Mouse (Mus musculus): Measurements from ENCODE around the gene Lars2. TPM values are rescaled to one million over a fixed set of nuclear protein-coding genes. Genes with fewer than 3 reads are reported as not detected.
"Not testable (repeated sequence)": the region's sequence is repeated elsewhere in the genome, so short reads cannot be mapped to it uniquely, and the experiment has no call there.

Lars2 gene
- polyA plus RNA-seq, 1 experiment from 2014 or later = 1,217 TPM

DNA sequence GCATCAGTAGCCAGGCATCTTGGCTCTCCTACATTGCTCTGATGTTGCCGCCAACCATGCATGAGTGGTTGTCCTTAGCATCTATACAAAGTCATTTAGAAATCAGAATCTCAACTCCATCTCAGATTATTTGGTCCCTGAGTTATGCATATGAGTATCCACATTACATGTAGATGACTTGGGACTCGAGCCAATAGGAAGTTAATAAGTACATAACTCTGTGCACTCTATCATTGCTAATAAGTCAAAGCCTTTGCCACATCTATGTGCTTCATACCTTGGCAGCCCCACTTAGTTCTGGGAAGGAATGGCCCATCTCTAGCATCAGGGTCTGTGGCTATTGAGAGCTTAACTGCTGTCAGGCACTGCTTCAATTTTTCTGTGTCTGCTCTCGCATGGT lies 23.7 kb upstream of the Lars2 start:
- H3K36me3 ChIP-seq (ENCODE audit: control insufficient read depth, insufficient read depth, low read length) = no peaks in the 10 kb centered on the region
- no peaks in the 10 kb centered on the region for H3K27me3 ChIP-seq (replicated peaks; ENCODE audit: control insufficient read depth, insufficient read depth, low read length)
- H3K9me3 ChIP-seq (ENCODE audit: control insufficient read depth, low read length) = no peaks in the 10 kb centered on the region
- ATAC-seq (replicated peaks; ENCODE audit: low FRiP score) (no peak), DNase-seq (ENCODE audit: low spot score) (no peak)
- no peak overlapping the region for H3K4me3 ChIP-seq (ENCODE audit: low read depth, low read length)
- no peak overlapping the region for H3K4me2 ChIP-seq
- H3K4me1 ChIP-seq (replicated peaks; ENCODE audit: control insufficient read depth, insufficient read depth, low read length) = no peaks in the 10 kb centered on the region
- H3K9ac ChIP-seq (ENCODE audit: low read depth, low read length) = no peak overlapping the region
- 66% methylated on average over 3 of the region's 3 CpGs for WGBS
- H3K27ac ChIP-seq (ENCODE audit: low read depth, low read length) = no peak overlapping the region

DNA sequence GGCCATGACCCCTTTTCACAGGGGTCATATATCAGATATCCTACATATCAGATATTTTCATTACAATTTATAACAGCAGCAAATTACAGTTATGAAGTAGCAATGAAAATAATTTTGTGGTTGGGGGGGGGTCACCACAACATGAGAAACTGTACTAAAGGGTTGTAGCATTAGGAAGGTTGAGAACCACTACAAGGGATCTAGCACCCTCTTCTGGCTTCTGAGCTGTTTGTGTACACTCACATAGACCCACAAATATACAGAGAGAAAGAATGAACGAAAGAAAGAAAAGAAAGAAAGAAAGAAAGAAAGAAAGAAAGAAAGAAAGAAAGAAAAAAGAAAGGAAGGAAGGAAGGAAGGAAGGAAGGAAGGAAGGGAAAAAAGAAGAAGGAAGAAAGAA lies 17.4 kb upstream of the Lars2 start:
- H3K4me2 ChIP-seq; H3K27me3 ChIP-seq (replicated peaks; ENCODE audit: control insufficient read depth, insufficient read depth, low read length); H3K36me3 ChIP-seq (ENCODE audit: control insufficient read depth, insufficient read depth, low read length); H3K27ac ChIP-seq (ENCODE audit: low read depth, low read length); ATAC-seq (replicated peaks; ENCODE audit: low FRiP score); H3K4me1 ChIP-seq (replicated peaks; ENCODE audit: control insufficient read depth, insufficient read depth, low read length); H3K9me3 ChIP-seq (ENCODE audit: control insufficient read depth, low read length); H3K4me3 ChIP-seq (ENCODE audit: low read depth, low read length); DNase-seq (ENCODE audit: low spot score); H3K9ac ChIP-seq (ENCODE audit: low read depth, low read length): not testable (repeated sequence)
- 91% methylated on average over 1 of the region's 1 CpGs for WGBS

DNA sequence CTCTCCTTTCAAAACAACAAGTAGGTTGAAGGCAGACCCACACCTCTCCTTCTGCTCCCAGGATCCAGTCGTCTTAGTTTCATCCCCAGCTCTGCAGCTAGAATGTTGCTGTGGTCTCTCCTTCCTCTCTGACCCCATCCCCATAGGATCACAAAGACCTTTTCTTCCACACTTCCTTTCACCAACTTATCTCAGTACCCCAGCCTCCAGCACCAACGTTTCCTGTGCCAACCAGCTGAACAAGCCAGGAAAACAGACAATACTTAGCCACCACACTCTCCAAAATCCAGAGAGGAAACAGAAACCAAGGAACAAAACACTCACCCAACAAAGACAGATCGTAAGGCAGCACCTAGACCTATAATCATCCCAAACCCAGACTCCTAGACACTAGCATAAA lies 6.7 kb upstream of the Lars2 start:
- no peak overlapping the region for H3K4me2 ChIP-seq
- no peak overlapping the region for H3K27ac ChIP-seq (ENCODE audit: low read depth, low read length)
- ATAC-seq (replicated peaks; ENCODE audit: low FRiP score) (no peak), DNase-seq (ENCODE audit: low spot score) (no peak)
- 50% methylated on average over 3 of the region's 3 CpGs for WGBS
- H3K9ac ChIP-seq (ENCODE audit: low read depth, low read length) = no peak overlapping the region
- no peaks in the 10 kb centered on the region for H3K4me1 ChIP-seq (replicated peaks; ENCODE audit: control insufficient read depth, insufficient read depth, low read length)
- H3K9me3 ChIP-seq (ENCODE audit: control insufficient read depth, low read length) = no peaks in the 10 kb centered on the region
- H3K36me3 ChIP-seq (ENCODE audit: control insufficient read depth, insufficient read depth, low read length) = no peaks in the 10 kb centered on the region
- H3K27me3 ChIP-seq (replicated peaks; ENCODE audit: control insufficient read depth, insufficient read depth, low read length) = no peaks in the 10 kb centered on the region
- H3K4me3 ChIP-seq (ENCODE audit: low read depth, low read length) = no peak overlapping the region

DNA sequence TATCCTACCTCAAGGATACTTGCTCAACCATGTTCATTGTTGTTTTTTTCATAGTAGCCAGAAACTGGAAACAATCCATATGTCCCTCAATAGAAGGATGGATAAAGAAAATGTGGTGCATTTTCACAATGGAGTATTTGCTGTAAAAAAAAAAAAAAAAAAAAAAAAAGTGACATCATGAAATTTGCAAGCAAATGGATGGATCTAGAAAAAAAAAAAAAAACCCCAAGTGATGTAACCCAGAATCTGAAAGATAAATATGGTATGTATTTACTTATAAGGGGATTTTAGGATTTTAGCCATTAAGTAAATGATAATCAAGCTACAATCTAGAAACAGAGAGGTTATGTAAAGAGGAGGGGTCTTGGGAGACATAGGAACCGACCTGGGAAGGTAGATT lies 1.4 kb upstream of the Lars2 start:
- WGBS = 67% methylated on average over 1 of the region's 1 CpGs
- Histone ChIP-seq H3K9ac (ENCODE audit: low read depth, low read length) (no peak overlapping the region), H3K27ac (ENCODE audit: low read depth, low read length) (no peak overlapping the region), H3K36me3 (ENCODE audit: control insufficient read depth, insufficient read depth, low read length) (no peaks in the 10 kb centered on the region), H3K4me1 (replicated peaks; ENCODE audit: control insufficient read depth, insufficient read depth, low read length) (peaks cover 12% of the 10 kb centered on the region), H3K4me3 (ENCODE audit: low read depth, low read length) (no peak overlapping the region), H3K4me2 (no peak overlapping the region), H3K27me3 (replicated peaks; ENCODE audit: control insufficient read depth, insufficient read depth, low read length) (no peaks in the 10 kb centered on the region), H3K9me3 (ENCODE audit: control insufficient read depth, low read length) (no peaks in the 10 kb centered on the region)
- ATAC-seq (replicated peaks; ENCODE audit: low FRiP score) = no peak
- no peak for DNase-seq (ENCODE audit: low spot score)

DNA sequence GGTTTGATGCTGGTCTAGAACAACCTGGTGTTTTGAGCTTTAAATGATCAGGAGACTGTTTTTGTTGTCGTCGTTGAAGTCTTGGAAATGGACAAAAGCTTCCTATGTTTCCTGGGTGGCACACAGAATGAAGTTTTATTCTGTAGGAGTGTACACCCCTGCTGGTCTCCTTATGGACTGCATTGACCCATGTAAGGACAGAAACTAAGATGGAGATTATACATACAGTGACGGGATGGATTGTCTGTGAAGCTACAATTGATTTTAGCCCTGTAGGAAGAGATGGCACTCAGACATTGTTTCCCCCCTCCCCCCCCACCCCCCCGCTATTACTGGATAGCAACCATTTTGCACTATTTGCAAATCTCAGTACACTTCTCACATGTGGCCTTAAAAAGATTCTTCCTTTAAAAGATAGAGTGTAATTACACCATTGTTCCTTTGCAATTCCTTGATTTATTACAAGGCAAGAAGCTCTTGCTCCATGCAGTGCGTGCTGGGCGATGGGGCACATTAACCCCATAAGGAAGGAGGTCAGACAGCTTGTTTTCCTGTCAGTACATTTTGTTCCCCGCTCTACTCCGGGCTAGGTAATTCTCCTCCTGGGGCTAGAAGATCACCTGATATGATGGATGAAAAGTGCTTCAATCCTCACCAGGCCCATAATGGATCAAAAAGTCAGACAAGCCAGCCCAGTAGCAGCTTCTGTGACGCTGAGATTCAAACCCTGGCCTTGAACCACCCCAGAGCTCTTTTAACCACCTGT lies 602 bp upstream of the Lars2 start:
- H3K27me3 ChIP-seq (replicated peaks; ENCODE audit: control insufficient read depth, insufficient read depth, low read length) = no peaks in the 10 kb centered on the region
- no peaks in the 10 kb centered on the region for H3K36me3 ChIP-seq (ENCODE audit: control insufficient read depth, insufficient read depth, low read length)
- peak overlapping the region; percentile 64 for H3K4me3 ChIP-seq (ENCODE audit: low read depth, low read length)
- no peaks in the 10 kb centered on the region for H3K9me3 ChIP-seq (ENCODE audit: control insufficient read depth, low read length)
- DNase-seq (ENCODE audit: low spot score) (no peak), ATAC-seq (replicated peaks; ENCODE audit: low FRiP score) (peak; percentile 46; the same call in 1 of the 2 replicates)
- H3K4me2 ChIP-seq = peak overlapping the region; percentile 77
- H3K27ac ChIP-seq (ENCODE audit: low read depth, low read length) = no peak overlapping the region
- peaks cover 12% of the 10 kb centered on the region for H3K4me1 ChIP-seq (replicated peaks; ENCODE audit: control insufficient read depth, insufficient read depth, low read length)
- WGBS = 35% methylated on average over 9 of the region's 9 CpGs
- peak overlapping the region; percentile 17; the same call in 1 of the 2 replicates for H3K9ac ChIP-seq (ENCODE audit: low read depth, low read length)

DNA sequence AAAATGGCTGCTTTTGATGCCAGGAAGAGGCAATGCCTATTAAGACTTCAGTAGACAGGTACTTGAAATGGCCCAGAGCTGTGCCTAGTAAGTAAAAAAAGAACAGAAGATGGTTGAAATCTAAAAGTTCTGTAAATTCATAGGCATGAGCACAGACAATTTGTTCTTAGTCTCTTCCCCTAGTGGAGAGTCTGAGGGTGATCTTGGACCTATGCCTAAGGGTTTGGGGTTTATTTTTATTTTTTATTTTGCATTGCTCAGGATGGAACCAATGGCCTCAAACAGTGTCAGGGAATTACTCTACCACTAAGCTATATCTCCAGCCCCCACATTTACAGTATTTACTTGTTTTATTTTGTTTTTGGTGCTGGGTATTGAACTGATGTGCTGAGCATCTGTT lies 909 bp downstream of the Lars2 start:
- Histone ChIP-seq H3K36me3 (ENCODE audit: control insufficient read depth, insufficient read depth, low read length) (0 out of 2 replicates have a peak, but pooled peaks cover 4% of the 10 kb centered on the region), H3K27me3 (replicated peaks; ENCODE audit: control insufficient read depth, insufficient read depth, low read length) (no peaks in the 10 kb centered on the region), H3K4me1 (replicated peaks; ENCODE audit: control insufficient read depth, insufficient read depth, low read length) (peaks cover 12% of the 10 kb centered on the region), H3K9ac (ENCODE audit: low read depth, low read length) (peak overlapping the region; percentile 68), H3K27ac (ENCODE audit: low read depth, low read length) (no peak overlapping the region), H3K4me2 (peak overlapping the region; percentile 77), H3K4me3 (ENCODE audit: low read depth, low read length) (peak overlapping the region; percentile 64), H3K9me3 (ENCODE audit: control insufficient read depth, low read length) (no peaks in the 10 kb centered on the region)
- DNase-seq (ENCODE audit: low spot score) (no peak), ATAC-seq (replicated peaks; ENCODE audit: low FRiP score) (no peak)

DNA sequence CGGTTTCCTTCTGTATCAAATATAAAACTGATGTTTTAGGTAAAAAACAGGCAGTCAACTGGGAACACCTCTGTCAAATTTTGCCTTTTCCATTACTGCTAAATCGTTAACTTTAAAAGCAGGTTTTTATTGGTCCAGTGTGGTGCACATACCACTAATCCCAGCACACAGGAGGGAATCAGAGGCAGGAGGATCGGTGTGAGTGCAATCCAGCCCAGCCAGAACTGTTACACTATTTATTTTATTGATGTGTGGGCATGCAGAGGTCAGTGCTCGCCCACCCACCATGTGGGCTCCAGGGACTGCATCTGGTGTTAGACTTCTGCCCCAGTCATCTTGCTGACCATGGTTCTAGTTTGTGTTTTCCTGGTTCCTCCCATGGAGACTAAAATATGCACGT lies 15.7 kb downstream of the Lars2 start:
- DNase-seq (ENCODE audit: low spot score) (no peak), ATAC-seq (replicated peaks; ENCODE audit: low FRiP score) (no peak)
- H3K4me2 ChIP-seq = no peak overlapping the region
- no peaks in the 10 kb centered on the region for H3K9me3 ChIP-seq (ENCODE audit: control insufficient read depth, low read length)
- no peaks in the 10 kb centered on the region for H3K27me3 ChIP-seq (replicated peaks; ENCODE audit: control insufficient read depth, insufficient read depth, low read length)
- peaks cover 2% of the 10 kb centered on the region; the same call in 1 of the 2 replicates for H3K36me3 ChIP-seq (ENCODE audit: control insufficient read depth, insufficient read depth, low read length)
- WGBS = 74% methylated on average over 5 of the region's 5 CpGs
- peaks cover 8% of the 10 kb centered on the region; the same call in 1 of the 2 replicates for H3K4me1 ChIP-seq (replicated peaks; ENCODE audit: control insufficient read depth, insufficient read depth, low read length)
- H3K9ac ChIP-seq (ENCODE audit: low read depth, low read length) = no peak overlapping the region
- H3K4me3 ChIP-seq (ENCODE audit: low read depth, low read length) = no peak overlapping the region
- no peak overlapping the region for H3K27ac ChIP-seq (ENCODE audit: low read depth, low read length)

DNA sequence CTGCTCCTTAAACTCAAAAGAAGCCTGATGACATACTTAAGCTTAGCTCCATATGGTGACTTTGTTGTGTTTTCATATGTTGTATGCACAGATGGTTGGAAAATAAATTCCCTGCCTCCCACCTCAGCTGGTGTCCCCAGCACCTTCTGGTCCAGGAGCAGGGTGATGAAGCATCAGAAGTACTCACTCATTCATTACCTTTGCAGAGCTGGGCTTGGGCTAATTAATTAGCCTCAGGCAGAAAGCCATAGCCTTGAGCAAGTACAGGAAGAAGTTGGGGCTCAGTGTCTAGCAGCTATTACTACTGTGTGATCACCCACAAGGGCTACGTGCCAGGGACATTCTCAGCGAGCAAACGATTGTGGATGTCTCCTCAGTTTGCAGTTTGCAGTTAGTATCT lies 18.0 kb downstream of the Lars2 start:
- Histone ChIP-seq H3K36me3 (ENCODE audit: control insufficient read depth, insufficient read depth, low read length) (no peaks in the 10 kb centered on the region), H3K9ac (ENCODE audit: low read depth, low read length) (no peak overlapping the region), H3K9me3 (ENCODE audit: control insufficient read depth, low read length) (no peaks in the 10 kb centered on the region), H3K4me1 (replicated peaks; ENCODE audit: control insufficient read depth, insufficient read depth, low read length) (peaks cover 8% of the 10 kb centered on the region; the same call in 1 of the 2 replicates), H3K4me3 (ENCODE audit: low read depth, low read length) (no peak overlapping the region), H3K27me3 (replicated peaks; ENCODE audit: control insufficient read depth, insufficient read depth, low read length) (no peaks in the 10 kb centered on the region), H3K4me2 (no peak overlapping the region), H3K27ac (ENCODE audit: low read depth, low read length) (no peak overlapping the region)
- ATAC-seq (replicated peaks; ENCODE audit: low FRiP score) = no peak
- no peak for DNase-seq (ENCODE audit: low spot score)
- WGBS = 86% methylated on average over 3 of the region's 3 CpGs

Data from liver, embryonic 11.5 days (tissue).